Mouse (Mus musculus) urinary bladder, adult 18-20 months (tissue): Measurements from ENCODE around the gene BC049352.

Experiments used
- DNase-seq, 2 experiments: peaks; one replicate each; pipeline ENCODE4 v3.0.0; 2022; ENCODE audit warnings: low spot score in 2 of 2, mixed read lengths in 2 of 2

The BC049352 gene

GRCm38 (mm10) chr9:45181770-45182169, at the start of gene BC049352:
Gene BC049352, plus strand, starts transcription at chr9:45182007.
- DNase-seq = no peak

- DNase-seq = peak; percentile 26 to 63
Observed at GRCm38 (mm10) chr9:45133484-45134310, 48.1 kb upstream of the BC049352 start.

- no peak for DNase-seq
Observed at GRCm38 (mm10) chr9:45136442-45137169, 45.2 kb upstream of the BC049352 start.

- DNase-seq = peak; percentile 9 to 51
Observed at GRCm38 (mm10) chr9:45138191-45139032, 43.4 kb upstream of the BC049352 start, which contains the start of gene Scn4b. Gene Scn4b, plus strand, starts transcription at chr9:45138395.

- no peak for DNase-seq
Observed at GRCm38 (mm10) chr9:45139082-45139481, 42.7 kb upstream of the BC049352 start.

GRCm38 (mm10) chr9:45140945-45141344, 40.9 kb upstream of the BC049352 start:
- DNase-seq = no peak

- no peak for DNase-seq
Observed at GRCm38 (mm10) chr9:45142686-45143085, 39.1 kb upstream of the BC049352 start.

GRCm38 (mm10) chr9:45145533-45146266, 36.1 kb upstream of the BC049352 start:
- DNase-seq = no peak

GRCm38 (mm10) chr9:45146267-45146597, 35.6 kb upstream of the BC049352 start:
- DNase-seq = peak; percentile 34 to 53

GRCm38 (mm10) chr9:45150933-45151332, 30.9 kb upstream of the BC049352 start:
- DNase-seq = no peak

GRCm38 (mm10) chr9:45153361-45153760, 28.4 kb upstream of the BC049352 start:
- DNase-seq = no peak

GRCm38 (mm10) chr9:45167903-45168302, 13.9 kb upstream of the BC049352 start:
- DNase-seq = no peak

- no peak for DNase-seq
Observed at GRCm38 (mm10) chr9:45170150-45170549, 11.7 kb upstream of the BC049352 start.

GRCm38 (mm10) chr9:45171073-45171610, 10.7 kb upstream of the BC049352 start:
- DNase-seq = no peak

GRCm38 (mm10) chr9:45173475-45173874, 8.3 kb upstream of the BC049352 start:
- no peak for DNase-seq

- DNase-seq = no peak
Observed at GRCm38 (mm10) chr9:45179282-45179681, 2.5 kb upstream of the BC049352 start.

GRCm38 (mm10) chr9:45182521-45182920, 714 bp downstream of the BC049352 start:
- no peak for DNase-seq

GRCm38 (mm10) chr9:45183266-45183665, 1.5 kb downstream of the BC049352 start:
- no peak for DNase-seq

- no peak for DNase-seq
Observed at GRCm38 (mm10) chr9:45185250-45185649, 3.4 kb downstream of the BC049352 start.

- no peak for DNase-seq
Observed at GRCm38 (mm10) chr9:45188570-45189563, 7.1 kb downstream of the BC049352 start.
